Mouse (Mus musculus) splenic B cell, adult 2 months (primary cell): ENCODE measurements at regions not wholly inside any gene's neighbourhood (a gene's known extent, or its start where the extent isn't known, plus 50 kb on each side); places are given as distances from the start of the nearest gene placed in this dataset.

Source experiments
- DNase-seq: peaks from one replicate; pipeline ENCODE4 v3.0.0-alpha.2; 2011; ENCODE audit warnings: low read depth, low spot score
- H3K27me3 ChIP-seq: 2 replicates; pipeline ENCODE4 v1.6.1; 2012; ENCODE audit warnings: mild to moderate bottlenecking, low read length, moderate library complexity, mixed read lengths; ENCODE audit not compliant: control insufficient read depth, poor library complexity, insufficient read depth, severe bottlenecking
- H3K36me3 ChIP-seq: 2 replicates; pipeline ENCODE4 v1.6.1; 2012; ENCODE audit warnings: mild to moderate bottlenecking, low read length, moderate library complexity, mixed read lengths; ENCODE audit not compliant: control insufficient read depth, poor library complexity, insufficient read depth, severe bottlenecking

- no peak for DNase-seq
- H3K36me3 ChIP-seq = no peaks in the 10 kb centered on the region
- no peaks in the 10 kb centered on the region for H3K27me3 ChIP-seq
Measured at GRCm38 (mm10) chr12:112235841-112236240, 89.8 kb downstream of the Kif26a start.

- no peak for DNase-seq
- H3K36me3 ChIP-seq = no peaks in the 10 kb centered on the region
- no peaks in the 10 kb centered on the region for H3K27me3 ChIP-seq
Measured at GRCm38 (mm10) chr12:112237061-112237490, 91.1 kb downstream of the Kif26a start.

GRCm38 (mm10) chr12:112238834-112239233, 92.8 kb downstream of the Kif26a start:
- Histone ChIP-seq H3K27me3 (no peaks in the 10 kb centered on the region), H3K36me3 (no peaks in the 10 kb centered on the region)
- DNase-seq = no peak

GRCm38 (mm10) chr12:112241740-112242171, 95.7 kb downstream of the Kif26a start:
- no peaks in the 10 kb centered on the region for H3K36me3 ChIP-seq
- no peak for DNase-seq
- no peaks in the 10 kb centered on the region for H3K27me3 ChIP-seq

- DNase-seq = no peak
- no peaks in the 10 kb centered on the region for H3K27me3 ChIP-seq
Measured at GRCm38 (mm10) chr12:112243231-112243630, 97.2 kb downstream of the Kif26a start.

GRCm38 (mm10) chr12:112250894-112251293, 104.9 kb downstream of the Kif26a start:
- no peaks in the 10 kb centered on the region for H3K27me3 ChIP-seq
- no peaks in the 10 kb centered on the region for H3K36me3 ChIP-seq
- no peak for DNase-seq

More at GRCm38 (mm10) chr12:112243231-112243630, 97.2 kb downstream of the Kif26a start:
- H3K36me3 ChIP-seq = no peaks in the 10 kb centered on the region

- DNase-seq = no peak
- H3K36me3 ChIP-seq = no peaks in the 10 kb centered on the region
Measured at GRCm38 (mm10) chr12:112253461-112253860, 107.5 kb downstream of the Kif26a start.

GRCm38 (mm10) chr12:112255223-112255622, 109.2 kb downstream of the Kif26a start:
- no peak for DNase-seq
- Histone ChIP-seq H3K36me3 (no peaks in the 10 kb centered on the region), H3K27me3 (no peaks in the 10 kb centered on the region)

More at GRCm38 (mm10) chr12:112253461-112253860, 107.5 kb downstream of the Kif26a start:
- no peaks in the 10 kb centered on the region for H3K27me3 ChIP-seq

- DNase-seq = no peak
- Histone ChIP-seq H3K36me3 (no peaks in the 10 kb centered on the region), H3K27me3 (no peaks in the 10 kb centered on the region)
Measured at GRCm38 (mm10) chr12:112257691-112258090, 111.7 kb downstream of the Kif26a start.

GRCm38 (mm10) chr12:112263283-112264056, 117.5 kb downstream of the Kif26a start:
- no peak for DNase-seq
- H3K36me3 ChIP-seq = no peaks in the 10 kb centered on the region
- H3K27me3 ChIP-seq = no peaks in the 10 kb centered on the region

GRCm38 (mm10) chr12:112264201-112264600, 118.2 kb downstream of the Kif26a start:
- H3K27me3 ChIP-seq = no peaks in the 10 kb centered on the region
- no peak for DNase-seq
- no peaks in the 10 kb centered on the region for H3K36me3 ChIP-seq

- Histone ChIP-seq H3K27me3 (no peaks in the 10 kb centered on the region), H3K36me3 (no peaks in the 10 kb centered on the region)
- DNase-seq = no peak
Measured at GRCm38 (mm10) chr12:112265289-112265969, 119.4 kb downstream of the Kif26a start.

- DNase-seq = no peak
- Histone ChIP-seq H3K27me3 (no peaks in the 10 kb centered on the region), H3K36me3 (no peaks in the 10 kb centered on the region)
Measured at GRCm38 (mm10) chr12:112274026-112274425, 128.0 kb downstream of the Kif26a start.

GRCm38 (mm10) chr12:112274756-112275155, 128.7 kb downstream of the Kif26a start:
- Histone ChIP-seq H3K36me3 (no peaks in the 10 kb centered on the region), H3K27me3 (no peaks in the 10 kb centered on the region)
- no peak for DNase-seq

- no peaks in the 10 kb centered on the region for H3K36me3 ChIP-seq
- no peak for DNase-seq
- H3K27me3 ChIP-seq = no peaks in the 10 kb centered on the region
Measured at GRCm38 (mm10) chr12:112276651-112277050, 130.6 kb downstream of the Kif26a start.
